11 mouse cellular contexts compared by ENCODE assay signal in the genomic region with DNA sequence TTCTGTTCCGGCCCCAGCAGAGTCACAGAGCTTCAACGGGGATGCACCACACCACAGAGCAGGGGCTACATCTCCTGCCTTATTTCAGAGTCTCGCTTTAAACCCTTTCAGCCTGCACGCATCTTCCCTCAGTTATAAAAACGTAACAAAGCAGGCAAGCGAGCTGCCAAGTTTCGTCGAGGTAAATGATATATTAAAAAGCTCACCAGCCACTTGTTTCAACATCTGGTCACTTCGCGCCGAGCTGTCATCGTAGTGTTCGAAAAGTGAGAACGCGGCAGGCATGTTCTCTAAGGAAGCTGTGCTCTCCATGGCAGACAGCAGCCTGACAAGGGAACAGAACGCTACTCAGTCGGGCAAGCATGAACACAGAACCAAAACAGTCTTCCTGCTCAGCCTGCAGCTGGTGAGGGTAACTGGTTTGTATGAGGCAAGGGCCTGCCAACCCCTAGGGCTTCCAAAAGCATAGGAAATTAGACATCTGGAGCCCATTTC.
DNase-seq lines count a peak whose midpoint lies in the region; ATAC-seq lines count a peak whose summit lies in the region.
"Had no signal": no experiment of that assay in that cellular context is flagged by ENCODE, and none has a peak within 500 bp of the region (broad histone marks: within the 10 kb centered on the region; RNA-seq: fewer than 3 reads in every experiment).

No protein-coding gene starts in this region.

- peaks cover 11% of the 10 kb centered on the region; the same call in 1 of the 2 replicates for H3K4me1 ChIP-seq in stomach, embryonic 14.5 days (ENCODE audit: control insufficient read depth, insufficient read depth, low read length)

- no peaks in the 10 kb centered on the region for H3K27me3 ChIP-seq in stomach, embryonic 14.5 days (ENCODE audit: control insufficient read depth, insufficient read depth, low read length)
- H3K27me3 ChIP-seq: CH12.LX had no signal

- intact Hi-C loops in left cerebral cortex, postnatal 4 days (cut with DNase I): loop anchor here (10.0 kb wide), 1 partner anchor 89 kb away; no protein-coding TSS in a partner anchor

- H3K4me3 ChIP-seq in stomach, embryonic 14.5 days (ENCODE audit: low read depth, low read length): no peak overlapping the region
- H3K4me3 ChIP-seq: erythroblast, embryonic 14.5 days had no signal

- 45% methylated on average over 17 of the region's 17 CpGs for WGBS in stomach, embryonic 14.5 days

- peak; percentile 23 to 28 for DNase-seq in frontal cortex, postnatal 10 days (ENCODE audit: low spot score in 2 of 2)
- DNase-seq in frontal cortex, postnatal 14 days (ENCODE audit: low spot score in 2 of 2): no peak
- DNase-seq in right cerebral cortex, adult 2 months (ENCODE audit: low spot score in 2 of 2): peak; percentile 56 to 66
- no peak for DNase-seq in right cerebral cortex, adult 18-20 months
- DNase-seq in left cerebral cortex, postnatal 4 days: peak; percentile 16
- DNase-seq in spleen, adult 12 weeks (ENCODE audit: low spot score): no peak
- DNase-seq in ovary, adult 18-20 months (ENCODE audit: low spot score): no peak

- no peaks in the 10 kb centered on the region; the same call in 1 of the 2 replicates for H3K9me3 ChIP-seq in stomach, embryonic 14.5 days (ENCODE audit: control insufficient read depth, low read depth, low read length)

- H3K27ac ChIP-seq in stomach, embryonic 14.5 days (ENCODE audit: low read length): no peak overlapping the region
- H3K27ac ChIP-seq: kidney, postnatal 0 days had no signal

- H3K4me2 ChIP-seq in stomach, embryonic 14.5 days (replicated peaks; ENCODE audit: low read depth, low read length): peak overlapping the region; percentile 25; the same call in 1 of the 2 replicates

- no peak for ATAC-seq in stomach, embryonic 14.5 days (ENCODE audit: insufficient number of reproducible peaks, insufficient read depth, low FRiP score, low read depth)

- no peak overlapping the region for H3K9ac ChIP-seq in stomach, embryonic 14.5 days (replicated peaks; ENCODE audit: low read depth, low read length)

- H3K36me3 ChIP-seq in stomach, embryonic 14.5 days (ENCODE audit: control insufficient read depth, insufficient read depth, low read length): no peaks in the 10 kb centered on the region

Comparison
In these comparisons a context has a peak if more than half of its experiments do, and no peak if none do; other contexts are left out.
1. DNase-seq: peak in frontal cortex, postnatal 10 days (2 of 2), right cerebral cortex, adult 2 months (2 of 2) and left cerebral cortex, postnatal 4 days (single experiment); none in frontal cortex, postnatal 14 days (0 of 2), right cerebral cortex, adult 18-20 months (single experiment), spleen, adult 12 weeks (single experiment) and ovary, adult 18-20 months (single experiment).